In the genomic region with DNA sequence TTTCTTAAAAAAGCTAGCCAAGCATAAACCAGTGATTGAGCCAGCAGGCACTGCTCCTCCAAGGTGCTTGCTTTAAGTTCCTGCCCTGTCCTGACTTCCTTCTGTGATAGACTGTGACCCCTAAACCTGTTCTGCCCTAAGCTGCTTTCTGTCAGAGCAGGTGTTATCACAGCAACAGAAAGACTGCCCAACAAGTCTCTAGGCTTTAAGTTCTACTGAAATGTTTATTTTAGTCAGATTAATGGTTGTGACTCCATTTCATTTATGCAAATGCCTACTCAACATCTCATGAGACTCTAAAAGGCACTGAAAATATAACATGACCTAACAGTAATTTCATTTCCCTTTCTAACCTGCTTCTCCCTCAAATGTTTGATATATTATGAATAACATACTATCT, we compare ENCODE assay signal across 12 mouse cellular contexts.
"Had no signal": no experiment of that assay in that cellular context is flagged by ENCODE, and none has a peak within 500 bp of the region (broad histone marks: within the 10 kb centered on the region; RNA-seq: fewer than 3 reads in every experiment).

No protein-coding gene starts in this region.

- H3K27me3 ChIP-seq: midbrain, embryonic 12.5 days; neural tube, embryonic 13.5 days; neural tube, embryonic 15.5 days had no signal

- H3K36me3 ChIP-seq: midbrain, embryonic 10.5 days; midbrain, embryonic 12.5 days; neural tube, embryonic 13.5 days; neural tube, embryonic 15.5 days had no signal

- DNase-seq: lung, adult 18-20 months; lung, embryonic 14.5 days; lung, postnatal 4 days; midbrain, embryonic 14.5 days; right cerebral cortex, postnatal 14 days; thymus, adult 18-20 months; thymus, postnatal 14 days; thymus, postnatal 36 days had no signal
